Mouse (Mus musculus): ENCODE measurements around the gene 6430550D23Rik.
A peak's percentile ranks its signal among the peaks of the same experiment; 100 is the strongest.
"Not testable (repeated sequence)": the region's sequence is repeated elsewhere in the genome, so short reads cannot be mapped to it uniquely, and the experiment has no call there.

6430550D23Rik gene

GRCm38 (mm10) chr2:155956134-155957059 lies 51.4 kb downstream of the 6430550D23Rik start, which contains the start of gene Cep250:
Gene Cep250 (plus strand): TSS chr2:155956458.
- DNase-seq (ENCODE audit: low spot score), result peak; percentile 88

DNA sequence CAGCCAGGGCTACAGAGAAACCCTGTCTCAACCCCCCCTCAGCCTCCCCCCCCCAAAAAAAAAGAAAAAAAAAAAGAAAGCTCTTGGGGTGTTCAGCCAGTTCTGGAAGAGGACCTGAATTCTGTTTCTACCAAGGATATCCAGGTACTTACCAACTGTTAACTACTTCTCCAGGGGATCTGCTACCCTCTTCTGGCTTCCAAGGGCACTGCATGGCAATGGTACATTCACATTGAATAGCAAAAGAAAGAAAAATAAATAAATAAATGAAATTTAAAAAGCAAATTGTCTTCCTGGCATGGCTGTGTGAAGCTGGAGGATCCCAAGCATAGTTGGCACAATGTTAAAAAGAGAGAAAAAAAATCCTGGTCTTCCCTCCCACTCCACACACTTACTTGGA lies 55.8 kb downstream of the 6430550D23Rik start:
- peak; percentile 15 for DNase-seq (ENCODE audit: low spot score)

DNA sequence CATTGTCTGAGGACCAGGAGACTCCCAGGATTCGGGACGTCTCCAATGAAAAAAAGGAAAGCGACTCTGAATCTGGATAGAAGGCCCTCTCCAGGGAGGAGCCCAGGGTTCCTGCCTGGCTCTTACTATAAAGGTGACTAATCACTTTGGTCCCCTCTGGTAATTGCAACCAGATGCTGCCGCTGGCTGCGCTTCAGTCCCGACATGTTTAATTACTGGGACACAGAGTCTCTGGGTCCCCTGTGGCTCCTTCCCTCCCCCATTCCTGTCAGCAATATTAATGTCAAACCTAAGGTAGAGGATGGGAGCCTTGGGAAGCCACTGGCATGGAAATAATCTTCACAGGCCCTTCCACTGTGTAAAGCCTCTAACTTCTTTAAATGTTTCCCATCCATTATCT lies 58.4 kb downstream of the 6430550D23Rik start:
- DNase-seq (ENCODE audit: low spot score), result no peak

DNA sequence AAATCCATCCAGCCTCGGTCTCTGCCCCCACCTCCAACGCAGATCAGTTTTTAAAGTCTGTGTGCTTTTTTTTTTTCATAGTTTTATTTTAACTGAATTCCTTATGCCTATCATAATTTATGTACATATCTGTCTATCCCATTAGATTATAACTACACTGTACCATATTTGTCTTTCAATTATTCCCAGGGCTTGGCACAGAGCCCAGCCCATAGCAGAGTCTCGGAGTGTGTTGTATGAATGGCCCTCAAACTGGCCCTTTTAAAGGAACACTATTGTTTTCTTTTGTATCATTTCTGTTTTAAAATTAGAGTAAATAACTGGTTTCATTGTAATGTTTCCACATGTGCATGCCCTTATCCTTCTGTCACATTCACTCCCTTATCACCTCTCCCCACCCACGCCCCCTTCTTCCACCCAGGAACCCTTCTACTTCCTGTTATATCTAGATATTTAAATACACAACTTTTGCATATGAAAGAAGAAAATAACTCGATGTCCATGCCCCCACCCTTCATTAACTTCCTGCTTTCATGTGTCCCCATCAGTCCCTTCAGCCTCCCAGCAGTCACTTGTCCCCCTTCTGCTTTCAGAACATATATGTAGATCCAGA lies 60.3 kb downstream of the 6430550D23Rik start:
- no peak for DNase-seq (ENCODE audit: low spot score)

GRCm38 (mm10) chr2:155946499-155946898 lies 61.3 kb downstream of the 6430550D23Rik start:
- no peak for DNase-seq (ENCODE audit: low spot score)

- peak; percentile 56 for DNase-seq (ENCODE audit: low spot score)
These were observed 61.7 kb downstream of the 6430550D23Rik start for GRCm38 (mm10) chr2:155946069-155946468.

DNA sequence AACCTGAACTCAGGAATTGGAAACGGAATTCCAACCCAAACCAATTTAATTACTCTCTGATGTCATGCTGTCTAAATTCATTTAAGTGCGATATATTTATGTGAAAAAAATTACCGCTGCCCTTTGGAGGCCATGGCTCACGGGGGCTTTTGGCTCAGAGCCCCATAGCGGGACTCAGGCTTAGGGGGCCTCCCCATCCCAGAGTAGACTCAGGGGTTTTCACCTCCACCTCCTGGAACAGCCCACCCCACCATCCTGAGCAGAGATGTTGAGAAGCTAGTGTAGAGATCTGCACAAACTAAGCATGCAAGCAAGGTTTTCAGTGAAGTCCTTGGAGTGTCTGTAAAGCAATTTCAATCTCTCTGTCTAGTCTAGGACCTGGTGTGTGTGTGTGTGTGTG lies 62.2 kb downstream of the 6430550D23Rik start:
- DNase-seq (ENCODE audit: low spot score), result no peak

- DNase-seq (ENCODE audit: low spot score), result no peak
These were observed 62.7 kb downstream of the 6430550D23Rik start, which contains the start of gene Gdf5 for GRCm38 (mm10) chr2:155945124-155945523. Gene Gdf5 (minus strand): TSS chr2:155945367.

DNA sequence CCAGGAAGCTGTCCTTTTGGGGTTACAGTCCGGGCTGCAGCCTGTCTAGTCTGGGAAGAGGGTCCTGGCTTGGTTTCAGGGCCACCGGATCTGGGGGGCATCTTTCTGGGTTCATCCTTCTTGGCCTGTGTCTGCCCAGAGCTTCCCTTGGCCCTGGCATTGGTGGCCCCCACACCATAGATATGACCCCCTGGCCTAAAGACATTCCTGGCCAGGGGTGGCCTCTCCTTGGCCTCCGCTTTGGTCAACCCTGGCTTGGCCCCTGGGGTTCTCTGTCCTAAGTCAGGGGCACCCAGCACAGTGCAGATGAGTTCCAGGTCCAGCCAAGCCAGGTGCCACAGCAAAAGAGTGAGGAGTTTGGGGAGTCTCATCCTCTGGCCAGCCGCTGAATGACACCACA lies 63.1 kb downstream of the 6430550D23Rik start:
- no peak for DNase-seq (ENCODE audit: low spot score)

GRCm38 (mm10) chr2:155943463-155943862 lies 64.3 kb downstream of the 6430550D23Rik start:
- no peak for DNase-seq (ENCODE audit: low spot score)

DNA sequence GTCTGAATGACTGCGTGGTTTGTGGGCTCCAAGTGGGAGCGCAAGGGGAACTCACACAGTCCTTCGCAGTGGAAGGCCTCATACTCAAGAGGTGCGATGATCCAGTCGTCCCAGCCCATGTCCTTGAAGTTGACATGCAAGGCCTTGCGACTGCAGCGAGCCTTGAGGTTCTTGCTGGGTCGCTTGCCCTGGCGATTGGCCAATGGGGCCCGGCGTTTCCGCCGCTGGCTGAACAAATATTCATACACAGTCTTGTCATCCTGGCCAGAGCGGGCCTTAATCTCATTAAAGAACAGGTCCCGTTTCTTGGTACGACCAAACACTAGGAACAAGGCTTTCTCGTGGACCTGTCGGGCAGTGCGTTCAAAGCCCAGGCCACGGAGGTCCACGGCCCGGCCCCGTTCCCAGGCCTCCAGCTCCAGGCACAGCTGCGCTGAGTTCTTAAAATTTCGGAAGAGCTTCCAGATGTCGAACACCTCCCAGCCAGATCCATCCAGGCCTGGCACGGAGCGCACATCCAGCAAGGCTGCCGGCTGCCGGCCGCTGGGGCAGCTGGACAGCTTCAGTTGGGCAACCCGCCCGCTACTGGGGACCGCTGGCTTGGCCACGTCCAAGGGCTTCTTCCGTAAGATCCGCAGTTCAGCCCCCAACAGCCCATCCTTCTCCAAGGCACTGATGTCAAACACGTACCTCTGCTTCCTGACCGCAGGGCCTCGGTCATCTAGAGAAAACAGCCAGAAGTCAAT lies 65.9 kb downstream of the 6430550D23Rik start:
- DNase-seq (ENCODE audit: low spot score), result no peak

DNA sequence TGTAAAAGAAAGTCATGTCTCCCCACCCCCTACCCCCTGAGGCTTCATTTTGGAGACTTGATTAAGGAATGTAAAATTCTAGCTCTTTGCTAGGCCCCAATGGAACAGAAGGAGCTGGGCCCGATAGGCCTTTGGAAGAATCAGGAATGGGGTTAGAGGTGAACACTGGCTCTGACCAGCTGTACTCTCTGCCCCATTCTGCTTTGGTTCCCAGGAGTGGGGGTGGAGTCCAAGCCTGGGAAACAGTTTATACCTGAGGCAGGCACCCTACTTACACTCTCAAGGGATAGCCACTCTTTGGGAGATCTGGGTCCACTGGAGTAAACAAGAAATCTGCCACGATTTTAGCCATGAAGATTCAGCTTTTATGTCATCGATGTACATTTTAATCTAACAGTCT lies 67.1 kb downstream of the 6430550D23Rik start, which contains the start of gene Gm15557:
TSS of gene Gm15557 (plus strand) at position 48 of the 400 bp plus-strand sequence.
- no peak for DNase-seq (ENCODE audit: low spot score)

- no peak for DNase-seq (ENCODE audit: low spot score)
These were observed 67.8 kb downstream of the 6430550D23Rik start for GRCm38 (mm10) chr2:155939897-155940529.

GRCm38 (mm10) chr2:155929531-155930442 lies 78.0 kb downstream of the 6430550D23Rik start, which contains the start of gene Uqcc1:
Gene Uqcc1 (minus strand): TSS chr2:155930310.
- peak; percentile 95 for DNase-seq (ENCODE audit: low spot score)

DNA sequence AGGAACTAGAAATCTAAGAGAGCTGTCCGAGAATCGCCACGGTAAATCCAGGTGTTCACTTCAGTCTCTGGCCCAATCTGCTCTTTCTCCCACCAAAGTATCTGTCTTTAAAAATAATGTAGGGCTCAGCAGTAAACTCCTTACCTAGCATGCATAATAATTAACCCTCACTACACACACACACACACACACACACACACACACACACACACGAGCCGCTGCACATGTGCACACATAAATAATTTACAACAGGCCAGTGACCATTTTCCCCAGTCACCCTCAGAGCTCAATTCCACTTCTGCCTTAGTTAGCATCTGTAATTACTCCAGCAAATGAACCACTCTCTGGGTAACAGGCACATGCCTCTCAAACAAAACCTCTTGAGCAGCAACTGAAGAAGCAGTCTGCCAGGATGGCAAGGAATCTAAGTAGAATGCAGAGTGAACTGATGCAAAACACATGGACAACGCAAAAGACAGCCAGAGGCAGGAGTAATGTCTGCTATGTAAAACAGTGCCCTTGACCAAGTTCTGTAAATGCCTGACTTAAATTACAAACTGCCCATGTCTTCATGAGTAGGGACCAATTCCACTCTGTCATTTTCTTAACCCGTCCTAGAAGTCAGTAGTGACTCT lies 78.9 kb downstream of the 6430550D23Rik start:
- DNase-seq (ENCODE audit: low spot score), result no peak

- DNase-seq (ENCODE audit: low spot score), result not testable (repeated sequence)
These were observed 82.6 kb downstream of the 6430550D23Rik start for GRCm38 (mm10) chr2:155925213-155925612.

Measured in T-cell, adult 2 months (primary cell).